Mouse (Mus musculus): ENCODE measurements around the gene Coro2a.

DNA sequence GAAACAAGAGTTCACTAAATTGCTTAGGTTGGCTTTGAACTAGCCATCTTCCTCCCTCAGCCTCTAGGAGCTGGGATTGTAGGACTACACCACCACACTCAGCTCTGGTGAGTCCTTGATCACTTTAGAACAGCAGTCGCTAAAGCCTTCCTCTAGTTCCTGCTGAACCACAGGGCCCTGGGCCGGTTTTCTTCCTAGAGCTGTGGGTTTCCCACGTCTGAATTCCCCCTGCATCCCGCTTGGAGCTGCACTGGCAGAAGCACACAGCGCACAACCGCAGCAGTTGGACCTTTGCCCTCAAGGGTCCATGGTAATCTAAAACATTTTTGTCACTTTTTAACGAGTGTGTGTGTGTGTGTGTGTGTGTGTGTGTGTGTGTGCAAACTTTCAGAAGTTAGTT is 702 bp upstream of the Coro2a start:
- TF ChIP-seq CTCF (IDR thresholded peaks at IDR 0.05; ENCODE audit: insufficient read depth, low read length), result no peak
- TF ChIP-seq POLR2A (IDR thresholded peaks at IDR 0.05; ENCODE audit: borderline replicate concordance, extremely low read depth, low read depth, low read length), result no peak

Data from lung, adult 2 months (tissue).